Mouse (Mus musculus): ENCODE results near the gene Ankrd13b. TPM values are rescaled to one million over a fixed set of nuclear protein-coding genes. Genes with fewer than 3 reads are reported as not detected.

The Ankrd13b gene
- polyA plus RNA-seq, 1 experiment from 2014 or later, result 12.9 TPM

GRCm38 (mm10) chr11:77507426-77507825 is 17.9 kb upstream of the Ankrd13b start:
- H3K27ac ChIP-seq (ENCODE audit: low read depth), result no peak overlapping the region
- no peaks in the 10 kb centered on the region for H3K9me3 ChIP-seq (ENCODE audit: low read depth, low read length)
- no peak overlapping the region for H3K4me3 ChIP-seq (ENCODE audit: low read depth, low read length)
- peak; percentile 3; the same call in 1 of the 2 replicates for ATAC-seq (ENCODE audit: insufficient read depth)
- H3K27me3 ChIP-seq (ENCODE audit: insufficient read depth, low read length), result no peaks in the 10 kb centered on the region
- WGBS, result 66% methylated on average over 4 of the region's 4 CpGs
- H3K36me3 ChIP-seq (ENCODE audit: insufficient read depth), result peaks cover 74% of the 10 kb centered on the region
- no peak for DNase-seq
- H3K4me1 ChIP-seq (ENCODE audit: insufficient read depth), result peaks cover 11% of the 10 kb centered on the region; the same call in 1 of the 2 replicates
- no peak overlapping the region for H3K9ac ChIP-seq
- no peak for TF ChIP-seq CTCF (IDR thresholded peaks at IDR 0.05; ENCODE audit: low read depth)
- no peak overlapping the region for H3K4me2 ChIP-seq

- H3K36me3 ChIP-seq (ENCODE audit: insufficient read depth), result peaks cover 79% of the 10 kb centered on the region
These were observed 17.5 kb upstream of the Ankrd13b start for GRCm38 (mm10) chr11:77506941-77507340.

DNA sequence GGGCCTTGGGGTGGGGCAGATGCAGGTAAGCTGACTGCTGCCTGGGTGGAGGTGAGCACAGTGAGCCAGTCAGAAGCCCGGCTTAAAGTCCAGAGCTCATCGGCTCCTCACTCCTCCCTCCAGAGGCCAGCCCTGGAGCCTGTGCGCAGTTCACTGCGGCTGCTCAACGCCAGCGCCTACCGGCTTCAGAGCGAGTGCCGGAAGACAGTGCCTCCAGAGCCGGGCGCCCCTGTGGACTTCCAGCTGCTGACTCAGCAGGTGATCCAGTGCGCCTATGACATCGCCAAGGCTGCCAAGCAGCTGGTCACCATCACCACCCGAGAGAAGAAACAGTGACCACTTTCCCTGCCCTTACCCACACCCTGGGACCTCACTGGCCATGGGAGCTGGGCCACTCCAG is 16.8 kb upstream of the Ankrd13b start:
- 84% methylated on average over 14 of the region's 14 CpGs for WGBS
- ATAC-seq (ENCODE audit: insufficient read depth) (no peak), DNase-seq (no peak)
- no peak overlapping the region for H3K27ac ChIP-seq (ENCODE audit: low read depth)
- no peak for TF ChIP-seq CTCF (IDR thresholded peaks at IDR 0.05; ENCODE audit: low read depth)
- peaks cover 5% of the 10 kb centered on the region; the same call in 1 of the 2 replicates for H3K4me1 ChIP-seq (ENCODE audit: insufficient read depth)
- peaks cover 84% of the 10 kb centered on the region for H3K36me3 ChIP-seq (ENCODE audit: insufficient read depth)
- no peak overlapping the region for H3K4me2 ChIP-seq
- H3K4me3 ChIP-seq (ENCODE audit: low read depth, low read length), result no peak overlapping the region
- H3K9ac ChIP-seq, result no peak overlapping the region
- no peaks in the 10 kb centered on the region for H3K9me3 ChIP-seq (ENCODE audit: low read depth, low read length)
- no peaks in the 10 kb centered on the region for H3K27me3 ChIP-seq (ENCODE audit: insufficient read depth, low read length)

More at GRCm38 (mm10) chr11:77506941-77507340, 17.5 kb upstream of the Ankrd13b start:
- no peak for ATAC-seq (ENCODE audit: insufficient read depth)
- peaks cover 8% of the 10 kb centered on the region; the same call in 1 of the 2 replicates for H3K4me1 ChIP-seq (ENCODE audit: insufficient read depth)
- no peak overlapping the region for H3K27ac ChIP-seq (ENCODE audit: low read depth)
- H3K27me3 ChIP-seq (ENCODE audit: insufficient read depth, low read length), result no peaks in the 10 kb centered on the region
- TF ChIP-seq CTCF (IDR thresholded peaks at IDR 0.05; ENCODE audit: low read depth), result no peak
- no peaks in the 10 kb centered on the region for H3K9me3 ChIP-seq (ENCODE audit: low read depth, low read length)
- H3K4me2 ChIP-seq, result no peak overlapping the region
- no peak for DNase-seq
- WGBS, result 77% methylated on average over 6 of the region's 6 CpGs
- no peak overlapping the region for H3K4me3 ChIP-seq (ENCODE audit: low read depth, low read length)
- H3K9ac ChIP-seq, result no peak overlapping the region

GRCm38 (mm10) chr11:77505291-77505980 is 16.0 kb upstream of the Ankrd13b start:
- no peak for TF ChIP-seq CTCF (IDR thresholded peaks at IDR 0.05; ENCODE audit: low read depth)
- H3K9me3 ChIP-seq (ENCODE audit: low read depth, low read length), result no peaks in the 10 kb centered on the region
- ATAC-seq (ENCODE audit: insufficient read depth) (no peak), DNase-seq (no peak)
- peaks cover 5% of the 10 kb centered on the region; the same call in 1 of the 2 replicates for H3K4me1 ChIP-seq (ENCODE audit: insufficient read depth)
- H3K27me3 ChIP-seq (ENCODE audit: insufficient read depth, low read length), result no peaks in the 10 kb centered on the region
- no peak overlapping the region for H3K4me3 ChIP-seq (ENCODE audit: low read depth, low read length)
- no peak overlapping the region for H3K27ac ChIP-seq (ENCODE audit: low read depth)
- WGBS, result 87% methylated on average over 22 of the region's 22 CpGs
- H3K36me3 ChIP-seq (ENCODE audit: insufficient read depth), result peaks cover 87% of the 10 kb centered on the region
- no peak overlapping the region for H3K9ac ChIP-seq
- H3K4me2 ChIP-seq, result no peak overlapping the region

GRCm38 (mm10) chr11:77504377-77504776 is 14.9 kb upstream of the Ankrd13b start:
- Histone ChIP-seq H3K27ac (ENCODE audit: low read depth) (no peak overlapping the region), H3K27me3 (ENCODE audit: insufficient read depth, low read length) (no peaks in the 10 kb centered on the region), H3K36me3 (ENCODE audit: insufficient read depth) (peaks cover 90% of the 10 kb centered on the region), H3K4me2 (no peak overlapping the region), H3K4me3 (ENCODE audit: low read depth, low read length) (no peak overlapping the region), H3K9ac (no peak overlapping the region), H3K4me1 (ENCODE audit: insufficient read depth) (peaks cover 5% of the 10 kb centered on the region; the same call in 1 of the 2 replicates), H3K9me3 (ENCODE audit: low read depth, low read length) (no peaks in the 10 kb centered on the region)
- TF ChIP-seq CTCF (IDR thresholded peaks at IDR 0.05; ENCODE audit: low read depth), result no peak
- ATAC-seq (ENCODE audit: insufficient read depth), result no peak
- DNase-seq, result no peak
- WGBS, result 87% methylated on average over 19 of the region's 19 CpGs

- no peak overlapping the region for H3K27ac ChIP-seq (ENCODE audit: low read depth)
- H3K36me3 ChIP-seq (ENCODE audit: insufficient read depth), result peaks cover 89% of the 10 kb centered on the region
- no peaks in the 10 kb centered on the region for H3K27me3 ChIP-seq (ENCODE audit: insufficient read depth, low read length)
- no peak overlapping the region for H3K4me2 ChIP-seq
- no peak overlapping the region for H3K9ac ChIP-seq
- peaks cover 4% of the 10 kb centered on the region; the same call in 1 of the 2 replicates for H3K4me1 ChIP-seq (ENCODE audit: insufficient read depth)
- no peak for DNase-seq
- TF ChIP-seq CTCF (IDR thresholded peaks at IDR 0.05; ENCODE audit: low read depth), result no peak
- no peaks in the 10 kb centered on the region for H3K9me3 ChIP-seq (ENCODE audit: low read depth, low read length)
- WGBS, result 77% methylated on average over 3 of the region's 3 CpGs
- H3K4me3 ChIP-seq (ENCODE audit: low read depth, low read length), result no peak overlapping the region
- ATAC-seq (ENCODE audit: insufficient read depth), result no peak
These were observed 14.0 kb upstream of the Ankrd13b start for GRCm38 (mm10) chr11:77503511-77503910.

DNA sequence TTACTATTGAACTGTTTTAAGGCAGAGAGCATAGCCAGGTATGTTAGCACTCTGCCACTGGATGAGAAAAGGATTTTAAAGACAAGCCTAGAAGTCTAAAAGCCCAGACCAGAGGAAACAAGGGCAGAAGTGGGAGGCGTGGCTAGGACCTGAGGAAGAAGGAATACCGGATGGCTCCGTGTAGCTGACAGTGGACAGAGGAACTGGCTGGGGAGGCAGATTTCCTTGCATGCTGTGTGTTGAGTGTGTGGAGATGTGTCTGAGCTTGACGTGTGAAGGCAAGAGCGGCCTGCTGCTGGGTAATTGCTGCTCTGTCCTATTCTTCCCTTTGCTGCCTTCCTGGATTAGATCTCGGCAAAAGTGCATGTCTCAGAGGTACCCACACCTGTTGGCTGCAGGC is 13.0 kb upstream of the Ankrd13b start:
- Histone ChIP-seq H3K27ac (ENCODE audit: low read depth) (no peak overlapping the region), H3K4me1 (ENCODE audit: insufficient read depth) (peaks cover 3% of the 10 kb centered on the region; the same call in 1 of the 2 replicates), H3K4me2 (no peak overlapping the region), H3K4me3 (ENCODE audit: low read depth, low read length) (no peak overlapping the region), H3K9me3 (ENCODE audit: low read depth, low read length) (no peaks in the 10 kb centered on the region), H3K9ac (no peak overlapping the region), H3K27me3 (ENCODE audit: insufficient read depth, low read length) (no peaks in the 10 kb centered on the region), H3K36me3 (ENCODE audit: insufficient read depth) (peaks cover 84% of the 10 kb centered on the region)
- WGBS, result 67% methylated on average over 6 of the region's 6 CpGs
- no peak for TF ChIP-seq CTCF (IDR thresholded peaks at IDR 0.05; ENCODE audit: low read depth)
- ATAC-seq (ENCODE audit: insufficient read depth) (no peak), DNase-seq (no peak)

All from lung, embryonic 14.5 days (tissue).